Mouse (Mus musculus) forebrain, embryonic 15.5 days (tissue): Measurements from ENCODE around the gene Usp48. TPM values are rescaled to one million over a fixed set of nuclear protein-coding genes. Genes with fewer than 3 reads are reported as not detected.

Experiments used
- ATAC-seq: fragments of 200-750 bp; cut with Nextera tagmentation; replicated peaks from 2 replicates; pipeline ENCODE4 v1.8.0; 2017; ENCODE audit warnings: mild to moderate bottlenecking, moderate TSS enrichment, moderate library complexity
- H3K27ac ChIP-seq: fragments of 300-500 bp; sonication (generic); replicated peaks from 2 replicates; pipeline ENCODE4 v1.5.1; 2015; ENCODE audit warnings: mild to moderate bottlenecking, inconsistent platforms
- H3K27me3 ChIP-seq: fragments of 300-500 bp; sonication (generic); 2 replicates; pipeline ENCODE4 v1.6.1; 2015; ENCODE audit warnings: inconsistent platforms
- H3K36me3 ChIP-seq: fragments of 300-500 bp; sonication (generic); 2 replicates; pipeline ENCODE4 v1.6.1; 2015; ENCODE audit warnings: mild to moderate bottlenecking, inconsistent platforms
- H3K4me1 ChIP-seq: fragments of 300-500 bp; sonication (generic); 2 replicates; pipeline ENCODE4 v1.6.1; 2015; ENCODE audit warnings: inconsistent platforms
- H3K4me2 ChIP-seq: fragments of 300-500 bp; sonication (generic); replicated peaks from 2 replicates; pipeline ENCODE4 v1.6.1; 2015; ENCODE audit warnings: mild to moderate bottlenecking, inconsistent platforms
- H3K4me3 ChIP-seq: fragments of 300-500 bp; sonication (generic); 2 replicates; pipeline ENCODE4 v1.5.1; 2015; ENCODE audit warnings: mild to moderate bottlenecking, inconsistent platforms
- H3K9ac ChIP-seq: fragments of 300-500 bp; sonication (generic); replicated peaks from 2 replicates; pipeline ENCODE4 v1.6.1; 2015; ENCODE audit warnings: mild to moderate bottlenecking, inconsistent platforms
- H3K9me3 ChIP-seq: fragments of 300-500 bp; sonication (generic); 2 replicates; pipeline ENCODE4 v1.6.1; 2016; ENCODE audit warnings: inconsistent platforms
- WGBS: fragments of 180-500 bp; shearing (Covaris S2); methylation state at CpG from one replicate; pipeline ENCODE4 v1.1.7; 2015; ENCODE audit warnings: mixed read lengths; 5-methylcytosine and 5-hydroxymethylcytosine counted together
- polyA plus RNA-seq: library from polyadenylated mRNA; unstranded; fragments of >200 nt; fragmentation: Nextera tagmentation; extraction: Ambion mirVana; gene quantifications from 2 replicates; pipeline ENCODE4 v1.2.1, GENCODE M21; 2015

Usp48 gene
- 80.5 and 81.6 TPM in 2 replicates for polyA plus RNA-seq

DNA sequence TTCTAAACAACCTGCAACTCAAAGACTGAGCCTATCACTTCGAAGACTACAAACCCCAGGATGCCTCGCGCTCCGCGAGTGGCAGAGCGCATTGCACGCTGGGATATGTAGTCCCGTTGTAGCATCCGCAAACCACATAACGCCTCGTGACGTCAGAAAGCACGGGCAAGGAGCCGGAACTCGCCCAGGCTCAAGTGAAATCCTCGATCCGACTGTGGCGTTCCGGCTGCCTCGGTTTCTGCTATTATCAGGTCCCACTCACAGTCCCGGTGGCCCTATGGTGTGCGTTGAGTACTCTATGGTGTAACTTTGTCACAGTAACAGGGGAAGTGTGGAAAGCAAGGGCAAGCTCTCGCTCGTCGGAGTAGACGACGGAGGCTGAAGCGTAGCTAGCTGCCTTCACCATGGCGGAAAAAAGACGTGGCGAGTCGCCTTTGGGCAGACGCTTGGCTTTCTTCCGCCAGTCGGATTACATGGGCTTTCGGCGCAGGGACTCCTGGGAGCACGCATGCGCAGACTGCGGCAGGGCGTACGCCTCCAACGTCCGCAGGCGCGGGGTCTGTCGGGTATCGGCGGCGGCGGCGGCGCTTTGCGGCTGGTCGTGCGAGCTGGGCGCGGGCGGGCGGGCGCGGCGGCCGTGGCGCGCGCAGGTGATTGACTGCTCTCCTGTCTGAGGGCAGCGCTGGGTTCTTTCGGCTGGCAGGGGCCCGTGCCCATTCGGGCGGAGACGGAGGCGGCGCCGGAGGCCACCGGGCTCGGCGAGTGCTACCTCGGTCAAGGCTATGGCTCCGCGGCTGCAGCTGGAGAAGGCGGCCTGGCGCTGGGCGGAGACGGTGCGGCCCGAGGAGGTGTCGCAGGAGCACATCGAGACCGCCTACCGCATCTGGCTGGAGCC, at the start of gene Usp48:
TSS of gene Usp48 (plus strand) at position 155 of the 895 bp plus-strand sequence.
- H3K27ac ChIP-seq, result peak within 1 kb of the TSS; percentile 100
- under 1% methylated on average over 92 of the region's 92 CpGs for WGBS
- peak within 1 kb of the TSS; percentile 81 for H3K9ac ChIP-seq
- no peaks in the 10 kb centered on the region for H3K9me3 ChIP-seq
- peak within 1 kb of the TSS; percentile 67 for H3K4me3 ChIP-seq
- no peaks in the 10 kb centered on the region for H3K36me3 ChIP-seq
- no peaks in the 10 kb centered on the region for H3K27me3 ChIP-seq
- H3K4me1 ChIP-seq, result peaks cover 31% of the 10 kb centered on the region
- peak; percentile 94 for ATAC-seq
- H3K4me2 ChIP-seq, result peak within 1 kb of the TSS; percentile 79

- no peak for ATAC-seq
Measured at GRCm38 (mm10) chr4:137545568-137545967, 48.0 kb upstream of the Usp48 start.

GRCm38 (mm10) chr4:137546003-137546525, 47.5 kb upstream of the Usp48 start:
- ATAC-seq, result no peak
- Histone ChIP-seq H3K9me3 (no peaks in the 10 kb centered on the region), H3K36me3 (no peaks in the 10 kb centered on the region), H3K4me3 (no peak overlapping the region), H3K27me3 (no peaks in the 10 kb centered on the region), H3K9ac (no peak overlapping the region), H3K4me2 (no peak overlapping the region), H3K27ac (no peak overlapping the region), H3K4me1 (no peaks in the 10 kb centered on the region)
- 73% methylated on average over 5 of the region's 5 CpGs for WGBS

More at GRCm38 (mm10) chr4:137545568-137545967, 48.0 kb upstream of the Usp48 start:
- no peaks in the 10 kb centered on the region for H3K4me1 ChIP-seq
- no peaks in the 10 kb centered on the region for H3K9me3 ChIP-seq
- no peak overlapping the region for H3K27ac ChIP-seq
- H3K36me3 ChIP-seq, result no peaks in the 10 kb centered on the region
- H3K4me3 ChIP-seq, result no peak overlapping the region
- 96% methylated on average over 9 of the region's 9 CpGs for WGBS
- H3K9ac ChIP-seq, result no peak overlapping the region
- H3K4me2 ChIP-seq, result no peak overlapping the region
- H3K27me3 ChIP-seq, result no peaks in the 10 kb centered on the region

- no peak overlapping the region for H3K4me2 ChIP-seq
- WGBS, result 95% methylated on average over 17 of the region's 17 CpGs
- no peak for ATAC-seq
- H3K9ac ChIP-seq, result no peak overlapping the region
- H3K9me3 ChIP-seq, result no peaks in the 10 kb centered on the region
- H3K4me3 ChIP-seq, result no peak overlapping the region
- H3K36me3 ChIP-seq, result no peaks in the 10 kb centered on the region
- no peaks in the 10 kb centered on the region for H3K4me1 ChIP-seq
- H3K27me3 ChIP-seq, result no peaks in the 10 kb centered on the region
- H3K27ac ChIP-seq, result no peak overlapping the region
Measured at GRCm38 (mm10) chr4:137553466-137553865, 40.1 kb upstream of the Usp48 start.

GRCm38 (mm10) chr4:137556673-137557210, 36.8 kb upstream of the Usp48 start:
- Histone ChIP-seq H3K9ac (no peak overlapping the region), H3K9me3 (no peaks in the 10 kb centered on the region), H3K4me2 (no peak overlapping the region), H3K4me3 (no peak overlapping the region), H3K27ac (no peak overlapping the region), H3K4me1 (no peaks in the 10 kb centered on the region), H3K27me3 (no peaks in the 10 kb centered on the region), H3K36me3 (no peaks in the 10 kb centered on the region)
- 85% methylated on average over 16 of the region's 16 CpGs for WGBS
- ATAC-seq, result no peak

- Histone ChIP-seq H3K36me3 (no peaks in the 10 kb centered on the region), H3K9ac (no peak overlapping the region), H3K4me1 (no peaks in the 10 kb centered on the region), H3K9me3 (no peaks in the 10 kb centered on the region), H3K4me3 (no peak overlapping the region), H3K4me2 (no peak overlapping the region), H3K27me3 (no peaks in the 10 kb centered on the region), H3K27ac (no peak overlapping the region)
- WGBS, result 78% methylated on average over 9 of the region's 9 CpGs
- no peak for ATAC-seq
Measured at GRCm38 (mm10) chr4:137569873-137570272, 23.7 kb upstream of the Usp48 start.

GRCm38 (mm10) chr4:137574469-137574868, 19.1 kb upstream of the Usp48 start, which contains the start of gene Ldlrad2:
Ldlrad2 (minus strand) TSS chr4:137574569.
- no peak within 1 kb of the TSS for H3K4me2 ChIP-seq
- peaks cover 10% of the 10 kb centered on the region; the same call in 1 of the 2 replicates for H3K27me3 ChIP-seq
- ATAC-seq, result no peak
- peaks cover 6% of the 10 kb centered on the region for H3K4me1 ChIP-seq
- no peak within 1 kb of the TSS for H3K4me3 ChIP-seq
- no peak within 1 kb of the TSS for H3K9ac ChIP-seq
- H3K36me3 ChIP-seq, result no peaks in the 10 kb centered on the region
- no peak within 1 kb of the TSS for H3K27ac ChIP-seq
- 83% methylated on average over 10 of the region's 10 CpGs for WGBS
- H3K9me3 ChIP-seq, result no peaks in the 10 kb centered on the region

GRCm38 (mm10) chr4:137577486-137577885, 16.1 kb upstream of the Usp48 start:
- no peak for ATAC-seq
- H3K4me3 ChIP-seq, result no peak overlapping the region
- H3K27me3 ChIP-seq, result peaks cover 10% of the 10 kb centered on the region; the same call in 1 of the 2 replicates
- no peaks in the 10 kb centered on the region for H3K9me3 ChIP-seq
- peaks cover 6% of the 10 kb centered on the region for H3K4me1 ChIP-seq
- no peak overlapping the region for H3K27ac ChIP-seq
- 97% methylated on average over 12 of the region's 12 CpGs for WGBS
- H3K9ac ChIP-seq, result no peak overlapping the region
- no peak overlapping the region for H3K4me2 ChIP-seq
- no peaks in the 10 kb centered on the region for H3K36me3 ChIP-seq

DNA sequence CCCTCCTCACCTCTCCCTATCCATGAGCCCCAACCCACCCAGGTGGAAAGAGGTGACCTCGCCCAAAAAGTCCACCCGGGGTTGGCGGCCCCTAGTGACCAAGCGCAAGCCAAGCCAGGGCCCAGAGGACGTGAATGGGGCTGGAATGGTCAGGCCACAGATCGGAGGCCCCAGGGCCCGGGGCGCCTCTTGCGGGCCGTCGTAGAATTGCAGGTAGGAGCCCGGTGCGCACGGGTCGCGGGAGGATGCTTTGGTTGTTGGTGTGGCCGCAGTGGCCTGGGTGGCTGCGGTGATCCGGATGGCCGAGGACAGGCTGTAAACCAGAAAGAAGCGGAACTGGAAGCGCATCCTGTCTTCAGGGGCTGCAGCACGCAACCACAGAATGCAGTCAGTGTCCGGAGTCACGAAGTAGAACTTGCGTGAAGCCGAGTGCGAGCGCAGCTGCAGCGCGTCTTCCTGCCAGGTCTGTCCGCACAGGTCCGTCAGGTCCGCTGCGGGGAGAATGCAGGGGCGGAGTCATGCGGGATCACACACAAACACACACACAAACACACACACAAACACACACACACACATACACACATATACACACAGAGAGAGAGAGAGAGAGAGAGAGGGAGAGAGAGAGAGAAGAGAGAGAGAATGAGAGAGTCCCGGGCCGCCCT, 15.2 kb upstream of the Usp48 start:
- Histone ChIP-seq H3K4me2 (peak overlapping the region; percentile 46), H3K27ac (no peak overlapping the region), H3K9ac (0 out of 2 replicates have a peak overlapping the region, but pooled peaks have one; percentile 8), H3K9me3 (no peaks in the 10 kb centered on the region), H3K27me3 (peaks cover 10% of the 10 kb centered on the region; the same call in 1 of the 2 replicates), H3K4me1 (peaks cover 6% of the 10 kb centered on the region), H3K36me3 (no peaks in the 10 kb centered on the region), H3K4me3 (peak overlapping the region; percentile 24)
- ATAC-seq, result no peak
- 1% methylated on average over 39 of the region's 39 CpGs for WGBS

DNA sequence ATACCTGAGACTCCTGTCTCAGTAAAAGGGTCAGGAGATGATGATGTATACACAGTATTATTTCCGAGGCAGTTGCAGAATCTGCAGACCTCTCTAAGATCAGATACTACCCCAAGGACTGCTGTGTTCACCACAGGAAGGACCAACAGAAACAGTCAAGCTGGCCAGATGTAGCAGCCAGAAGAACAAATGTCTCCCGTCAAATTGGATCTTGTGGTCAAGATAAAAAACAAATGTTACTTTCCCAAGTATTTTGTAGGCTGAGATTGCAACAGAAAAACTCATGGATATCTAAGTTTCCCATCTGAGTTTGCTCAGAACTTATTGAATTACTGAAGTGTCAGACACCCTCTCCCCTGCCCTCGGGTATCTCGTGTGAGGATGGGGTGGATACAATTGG, 13.8 kb upstream of the Usp48 start:
- Histone ChIP-seq H3K27me3 (peaks cover 10% of the 10 kb centered on the region; the same call in 1 of the 2 replicates), H3K4me3 (no peak overlapping the region), H3K4me2 (no peak overlapping the region), H3K9ac (no peak overlapping the region), H3K36me3 (no peaks in the 10 kb centered on the region), H3K27ac (no peak overlapping the region), H3K9me3 (no peaks in the 10 kb centered on the region), H3K4me1 (peaks cover 6% of the 10 kb centered on the region)
- WGBS, result 54% methylated on average over 4 of the region's 4 CpGs
- ATAC-seq, result no peak

GRCm38 (mm10) chr4:137580299-137580698, 13.3 kb upstream of the Usp48 start:
- peaks cover 6% of the 10 kb centered on the region for H3K4me1 ChIP-seq
- ATAC-seq, result no peak
- peaks cover 10% of the 10 kb centered on the region; the same call in 1 of the 2 replicates for H3K27me3 ChIP-seq
- no peak overlapping the region for H3K4me3 ChIP-seq
- H3K9me3 ChIP-seq, result no peaks in the 10 kb centered on the region
- no peak overlapping the region for H3K27ac ChIP-seq
- H3K9ac ChIP-seq, result no peak overlapping the region
- WGBS, result 70% methylated on average over 2 of the region's 2 CpGs
- H3K4me2 ChIP-seq, result no peak overlapping the region
- H3K36me3 ChIP-seq, result no peaks in the 10 kb centered on the region

DNA sequence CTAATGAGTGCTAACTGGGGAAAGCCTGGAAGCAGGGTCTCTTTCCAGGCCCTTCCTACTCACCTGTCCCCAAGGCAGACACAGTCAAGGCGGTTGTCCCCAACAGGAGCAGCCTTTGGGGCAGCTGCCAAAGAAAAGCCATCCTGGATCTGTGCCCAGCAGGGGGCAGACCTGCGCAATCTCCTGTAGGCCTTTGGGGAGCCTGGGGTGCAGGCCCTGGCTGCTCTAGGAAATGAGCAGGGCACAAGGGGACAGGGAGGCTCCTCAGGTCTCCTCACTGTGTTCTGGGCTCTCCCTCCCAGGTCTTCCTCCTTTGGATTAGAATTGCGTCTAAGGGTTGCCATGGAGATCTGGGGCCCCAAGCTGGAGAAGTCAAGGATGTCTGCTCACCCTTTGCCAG, 11.7 kb upstream of the Usp48 start:
- Histone ChIP-seq H3K9ac (no peak overlapping the region), H3K9me3 (no peaks in the 10 kb centered on the region), H3K27me3 (peaks cover 10% of the 10 kb centered on the region; the same call in 1 of the 2 replicates), H3K4me1 (peaks cover 6% of the 10 kb centered on the region), H3K27ac (no peak overlapping the region), H3K4me2 (no peak overlapping the region), H3K4me3 (no peak overlapping the region), H3K36me3 (no peaks in the 10 kb centered on the region)
- 39% methylated on average over 3 of the region's 3 CpGs for WGBS
- no peak for ATAC-seq
